Mouse (Mus musculus): Measurements from ENCODE around the gene Alk. TPM values are rescaled to one million over a fixed set of nuclear protein-coding genes. Genes with fewer than 3 reads are reported as not detected.

The Alk gene
- polyA plus RNA-seq, 1 experiment from 2014 or later, result 4.1 TPM

DNA sequence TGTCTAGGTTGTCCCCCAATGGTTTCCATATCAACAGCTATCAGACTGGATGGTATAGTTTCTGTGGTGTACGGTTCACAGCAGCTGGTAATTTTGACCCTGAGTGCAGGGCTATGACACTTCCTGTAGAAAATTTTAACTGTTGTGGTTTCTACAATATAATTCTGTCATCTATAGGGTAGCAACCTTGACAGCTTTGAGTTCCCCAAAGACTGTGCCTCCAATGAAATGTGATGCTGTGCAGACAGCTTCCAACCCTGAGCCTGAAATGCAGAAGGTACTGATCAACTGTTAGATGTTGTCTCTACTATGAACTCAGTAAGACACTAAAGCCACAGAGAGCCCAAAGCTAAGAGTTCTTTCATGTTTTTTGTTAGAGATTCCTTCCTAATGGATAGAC is 532.6 kb downstream of the Alk start:
- no peak overlapping the region for H3K4me2 ChIP-seq
- no peak overlapping the region for H3K9ac ChIP-seq
- H3K9me3 ChIP-seq, result no peaks in the 10 kb centered on the region
- no peak overlapping the region for H3K4me3 ChIP-seq
- ATAC-seq (ENCODE audit: low read depth), result no peak
- H3K36me3 ChIP-seq, result no peaks in the 10 kb centered on the region
- no peaks in the 10 kb centered on the region for H3K27me3 ChIP-seq
- 80% methylated on average over 1 of the region's 1 CpGs for WGBS
- no peak overlapping the region for H3K27ac ChIP-seq (replicated peaks)
- peaks cover 22% of the 10 kb centered on the region for H3K4me1 ChIP-seq (replicated peaks)

DNA sequence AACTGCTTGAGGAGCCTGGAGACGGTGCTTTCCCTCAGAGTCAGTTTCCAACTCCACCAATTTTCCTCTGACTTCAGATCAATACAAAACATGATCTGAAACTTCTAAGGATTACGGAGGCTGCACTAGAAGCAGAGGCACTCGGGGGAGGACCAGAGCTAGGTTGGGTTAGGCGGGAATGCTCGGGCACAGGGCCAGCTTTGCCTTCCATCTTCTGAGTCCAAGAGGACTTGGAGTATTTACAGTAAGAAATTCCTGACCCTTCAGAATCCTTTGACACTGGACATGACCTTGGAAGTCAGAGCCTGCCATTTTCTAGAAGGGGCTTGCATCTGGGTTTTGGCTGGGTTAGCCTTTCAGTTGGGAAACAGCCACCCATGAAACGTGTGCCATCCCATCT is 536.3 kb downstream of the Alk start:
- Histone ChIP-seq H3K4me3 (no peak overlapping the region), H3K27me3 (0 out of 2 replicates have a peak, but pooled peaks cover 5% of the 10 kb centered on the region), H3K36me3 (no peaks in the 10 kb centered on the region), H3K9ac (no peak overlapping the region), H3K27ac (replicated peaks) (no peak overlapping the region), H3K4me1 (replicated peaks) (peaks cover 15% of the 10 kb centered on the region), H3K4me2 (no peak overlapping the region), H3K9me3 (no peaks in the 10 kb centered on the region)
- WGBS, result 89% methylated on average over 6 of the region's 6 CpGs
- ATAC-seq (ENCODE audit: low read depth), result no peak

- H3K9me3 ChIP-seq, result no peaks in the 10 kb centered on the region
- peaks cover 5% of the 10 kb centered on the region; the same call in 1 of the 2 replicates for H3K4me1 ChIP-seq (replicated peaks)
- H3K9ac ChIP-seq, result no peak overlapping the region
- H3K4me3 ChIP-seq, result no peak overlapping the region
- no peak overlapping the region for H3K4me2 ChIP-seq
- no peak for ATAC-seq (ENCODE audit: low read depth)
- no peaks in the 10 kb centered on the region for H3K36me3 ChIP-seq
- no peak overlapping the region for H3K27ac ChIP-seq (replicated peaks)
- WGBS, result 90% methylated on average over 3 of the region's 3 CpGs
- H3K27me3 ChIP-seq, result 0 out of 2 replicates have a peak, but pooled peaks cover 5% of the 10 kb centered on the region
These were observed 541.4 kb downstream of the Alk start for GRCm38 (mm10) chr17:72062978-72063377.

GRCm38 (mm10) chr17:72059312-72059711 is 545.1 kb downstream of the Alk start:
- Histone ChIP-seq H3K36me3 (no peaks in the 10 kb centered on the region), H3K4me1 (replicated peaks) (no peaks in the 10 kb centered on the region), H3K9me3 (no peaks in the 10 kb centered on the region), H3K27ac (replicated peaks) (no peak overlapping the region), H3K9ac (no peak overlapping the region), H3K4me2 (no peak overlapping the region), H3K27me3 (0 out of 2 replicates have a peak, but pooled peaks cover 5% of the 10 kb centered on the region), H3K4me3 (no peak overlapping the region)
- 74% methylated on average over 7 of the region's 7 CpGs for WGBS
- ATAC-seq (ENCODE audit: low read depth), result no peak

DNA sequence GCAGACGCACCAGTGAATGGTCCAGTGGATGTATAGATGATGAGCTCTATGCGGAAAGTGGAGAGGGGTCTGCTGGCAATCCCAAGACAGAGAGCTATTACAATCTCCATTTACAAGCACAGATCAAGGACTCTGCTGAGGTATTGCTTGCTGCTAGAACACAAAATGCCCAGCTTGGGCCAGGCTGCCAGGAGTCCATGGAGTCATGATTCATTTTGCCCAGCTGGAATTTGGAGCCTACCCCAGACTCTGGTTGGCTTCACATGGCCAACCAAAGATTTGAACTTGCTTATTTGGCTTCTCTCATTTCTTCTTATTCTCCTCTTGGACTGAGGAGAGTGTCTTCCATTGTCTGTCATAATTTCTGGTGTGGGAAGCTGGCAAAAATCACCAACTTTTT is 558.8 kb downstream of the Alk start:
- H3K4me2 ChIP-seq, result no peak overlapping the region
- no peak overlapping the region for H3K4me3 ChIP-seq
- 92% methylated on average over 2 of the region's 2 CpGs for WGBS
- no peak overlapping the region for H3K27ac ChIP-seq (replicated peaks)
- H3K9ac ChIP-seq, result no peak overlapping the region
- H3K4me1 ChIP-seq (replicated peaks), result peaks cover 12% of the 10 kb centered on the region
- no peaks in the 10 kb centered on the region for H3K36me3 ChIP-seq
- ATAC-seq (ENCODE audit: low read depth), result no peak
- no peaks in the 10 kb centered on the region for H3K9me3 ChIP-seq
- H3K27me3 ChIP-seq, result no peaks in the 10 kb centered on the region; the same call in 1 of the 2 replicates

- ATAC-seq (ENCODE audit: low read depth), result no peak
- H3K27ac ChIP-seq (replicated peaks), result no peak overlapping the region
- no peak overlapping the region for H3K4me2 ChIP-seq
- peaks cover 12% of the 10 kb centered on the region for H3K4me1 ChIP-seq (replicated peaks)
- WGBS, result 67% methylated on average over 11 of the region's 11 CpGs
- no peaks in the 10 kb centered on the region for H3K9me3 ChIP-seq
- no peaks in the 10 kb centered on the region for H3K27me3 ChIP-seq
- H3K36me3 ChIP-seq, result no peaks in the 10 kb centered on the region
- no peak overlapping the region for H3K9ac ChIP-seq
- no peak overlapping the region for H3K4me3 ChIP-seq
These were observed 560.6 kb downstream of the Alk start for GRCm38 (mm10) chr17:72043667-72044390.

GRCm38 (mm10) chr17:72043001-72043666 is 561.3 kb downstream of the Alk start:
- Histone ChIP-seq H3K9me3 (no peaks in the 10 kb centered on the region), H3K36me3 (no peaks in the 10 kb centered on the region), H3K27me3 (no peaks in the 10 kb centered on the region), H3K27ac (replicated peaks) (0 out of 2 replicates have a peak overlapping the region, but pooled peaks have one; percentile 28), H3K4me1 (replicated peaks) (peaks cover 12% of the 10 kb centered on the region), H3K4me3 (no peak overlapping the region), H3K9ac (no peak overlapping the region), H3K4me2 (no peak overlapping the region)
- 64% methylated on average over 9 of the region's 9 CpGs for WGBS
- ATAC-seq (ENCODE audit: low read depth), result no peak

- Histone ChIP-seq H3K27me3 (no peaks in the 10 kb centered on the region), H3K27ac (replicated peaks) (no peak overlapping the region), H3K9me3 (no peaks in the 10 kb centered on the region), H3K36me3 (no peaks in the 10 kb centered on the region), H3K4me2 (no peak overlapping the region), H3K4me3 (no peak overlapping the region), H3K4me1 (replicated peaks) (peaks cover 12% of the 10 kb centered on the region), H3K9ac (no peak overlapping the region)
- ATAC-seq (ENCODE audit: low read depth), result peak; percentile 70; the same call in 1 of the 2 replicates
- 69% methylated on average over 7 of the region's 7 CpGs for WGBS
These were observed 565.1 kb downstream of the Alk start for GRCm38 (mm10) chr17:72039176-72039948.

DNA sequence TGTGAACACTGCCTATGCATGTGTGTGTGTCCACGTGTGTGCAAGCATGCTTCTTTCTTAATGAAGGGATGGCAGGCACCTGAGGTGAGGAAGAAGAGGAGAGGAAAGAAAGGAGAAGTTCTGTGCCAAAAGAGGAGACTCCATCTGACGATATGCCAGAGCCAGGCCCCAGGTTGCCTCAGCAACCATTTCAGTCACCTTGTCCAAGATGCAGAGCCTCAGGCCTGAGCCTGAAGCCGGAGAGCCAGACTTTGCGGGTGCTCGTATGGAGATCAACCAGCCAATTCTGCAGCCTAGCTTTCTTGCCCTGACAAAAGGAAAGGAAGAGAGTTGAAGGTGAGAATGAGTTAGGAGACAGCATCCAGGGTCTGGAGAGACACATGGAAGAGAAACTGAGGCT is 566.1 kb downstream of the Alk start:
- H3K36me3 ChIP-seq, result no peaks in the 10 kb centered on the region
- H3K9ac ChIP-seq, result no peak overlapping the region
- no peaks in the 10 kb centered on the region for H3K27me3 ChIP-seq
- WGBS, result 83% methylated on average over 5 of the region's 5 CpGs
- no peak overlapping the region for H3K4me3 ChIP-seq
- no peak overlapping the region for H3K27ac ChIP-seq (replicated peaks)
- no peaks in the 10 kb centered on the region for H3K9me3 ChIP-seq
- peaks cover 5% of the 10 kb centered on the region for H3K4me1 ChIP-seq (replicated peaks)
- no peak overlapping the region for H3K4me2 ChIP-seq
- no peak for ATAC-seq (ENCODE audit: low read depth)

DNA sequence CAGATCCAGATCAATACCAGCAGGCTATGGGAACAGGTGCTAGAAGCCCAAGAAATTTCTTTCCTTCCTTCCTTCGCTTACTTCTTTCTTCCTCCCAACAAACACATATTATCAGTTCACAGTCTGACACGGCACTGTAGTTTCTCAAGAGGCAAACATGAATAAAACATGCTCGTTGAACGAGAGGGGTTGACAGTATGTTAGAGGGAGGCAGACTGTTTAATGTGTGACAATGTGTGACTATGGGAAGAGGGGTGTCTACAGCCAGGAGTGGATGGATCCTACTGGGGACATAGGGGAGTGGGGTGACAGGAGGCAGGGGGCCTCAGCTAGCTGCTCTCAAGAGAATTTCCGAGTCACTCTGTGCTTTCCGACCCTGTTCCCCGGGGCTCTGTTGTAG is 573.8 kb downstream of the Alk start:
- 71% methylated on average over 7 of the region's 7 CpGs for WGBS
- no peaks in the 10 kb centered on the region for H3K9me3 ChIP-seq
- 0 out of 2 replicates have a peak, but pooled peaks cover 3% of the 10 kb centered on the region for H3K4me1 ChIP-seq (replicated peaks)
- no peak for ATAC-seq (ENCODE audit: low read depth)
- no peak overlapping the region for H3K9ac ChIP-seq
- no peak overlapping the region for H3K4me2 ChIP-seq
- H3K27me3 ChIP-seq, result no peaks in the 10 kb centered on the region
- H3K4me3 ChIP-seq, result no peak overlapping the region
- H3K36me3 ChIP-seq, result no peaks in the 10 kb centered on the region
- H3K27ac ChIP-seq (replicated peaks), result no peak overlapping the region

GRCm38 (mm10) chr17:72023323-72023722 is 581.1 kb downstream of the Alk start:
- ATAC-seq (ENCODE audit: low read depth), result no peak
- 49% methylated on average over 9 of the region's 9 CpGs for WGBS
- peaks cover 8% of the 10 kb centered on the region; the same call in 1 of the 2 replicates for H3K4me1 ChIP-seq (replicated peaks)
- no peak overlapping the region for H3K4me3 ChIP-seq
- no peak overlapping the region for H3K4me2 ChIP-seq
- H3K9me3 ChIP-seq, result no peaks in the 10 kb centered on the region
- no peaks in the 10 kb centered on the region for H3K27me3 ChIP-seq
- H3K27ac ChIP-seq (replicated peaks), result no peak overlapping the region
- H3K36me3 ChIP-seq, result no peaks in the 10 kb centered on the region
- H3K9ac ChIP-seq, result no peak overlapping the region
